Mouse (Mus musculus) C2C12 (cell line): Measurements from ENCODE around the gene Susd4.

Source experiments
- CEBPB ChIP-seq: IDR thresholded peaks from one replicate; pipeline ENCODE4 v1.6.1; 2011; ENCODE audit warnings: low read depth, mild to moderate bottlenecking, control low read depth, moderate library complexity
- CTCF ChIP-seq: IDR thresholded peaks from one replicate; pipeline ENCODE4 v1.5.1; 2011; ENCODE audit not compliant: control insufficient read depth, insufficient read depth, insufficient read length
- MAX ChIP-seq: IDR thresholded peaks from one replicate; pipeline ENCODE4 v1.6.1; 2011; ENCODE audit warnings: mild to moderate bottlenecking, control low read depth
- USF1 ChIP-seq: IDR thresholded peaks from one replicate; pipeline ENCODE4 v1.6.1; 2011; ENCODE audit warnings: low read depth, mild to moderate bottlenecking, control low read depth, moderate library complexity

DNA sequence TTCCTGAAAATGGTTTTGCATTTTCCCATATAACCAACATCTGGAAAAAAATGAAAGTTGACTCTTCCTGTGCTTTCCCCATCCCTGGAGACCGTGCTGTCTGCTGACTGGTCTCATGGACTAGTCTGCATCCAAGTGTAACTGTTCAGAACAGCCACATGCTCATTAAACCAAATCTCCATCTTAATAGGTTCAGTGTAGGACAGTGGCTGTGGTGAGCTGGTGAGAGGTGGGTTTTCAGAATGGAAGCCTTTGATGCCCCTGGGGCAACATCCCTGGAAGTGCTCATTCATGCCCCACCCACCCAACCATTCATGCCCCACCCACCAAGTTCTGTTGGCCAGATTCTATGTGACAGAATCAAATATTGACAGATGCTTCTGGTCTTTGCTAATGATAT lies 86.4 kb downstream of the Susd4 start:
- TF ChIP-seq CTCF (no peak), MAX (no peak), CEBPB (no peak), USF1 (no peak)
